Mouse (Mus musculus) midbrain, embryonic 11.5 days (tissue): Measurements from ENCODE around the gene Tmem151a. TPM values are rescaled to one million over a fixed set of nuclear protein-coding genes. Genes with fewer than 3 reads are reported as not detected.
A peak's percentile ranks its signal among the peaks of the same experiment; 100 is the strongest.

Experiments
- ATAC-seq: fragments of 200-750 bp; cut with Nextera tagmentation; 2 replicates; pipeline ENCODE4 v1.8.0; 2017; ENCODE audit warnings: moderate TSS enrichment, moderate library complexity; ENCODE audit not compliant: low FRiP score
- DNase-seq: peaks from one replicate; pipeline ENCODE4 v3.0.0; 2015; ENCODE audit warnings: low spot score; ENCODE audit errors: missing footprints
- H3K27ac ChIP-seq: fragments of 300-500 bp; sonication (generic); 2 replicates; pipeline ENCODE4 v1.5.1; 2014; ENCODE audit warnings: low read depth, low read length
- H3K27me3 ChIP-seq: fragments of 300-500 bp; sonication (generic); 2 replicates; pipeline ENCODE4 v1.6.1; 2014; ENCODE audit warnings: mild to moderate bottlenecking, low read length, moderate library complexity, mixed read lengths; ENCODE audit not compliant: control insufficient read depth, insufficient read depth
- H3K36me3 ChIP-seq: fragments of 300-500 bp; sonication (generic); 2 replicates; pipeline ENCODE4 v1.6.1; 2014; ENCODE audit warnings: mild to moderate bottlenecking, low read length, moderate library complexity, mixed read lengths; ENCODE audit not compliant: control insufficient read depth, insufficient read depth
- H3K4me1 ChIP-seq: fragments of 300-500 bp; sonication (generic); 2 replicates; pipeline ENCODE4 v1.6.1; 2014; ENCODE audit warnings: low read length; ENCODE audit not compliant: control insufficient read depth, insufficient read depth
- H3K4me2 ChIP-seq: fragments of 300-500 bp; sonication (generic); 2 replicates; pipeline ENCODE4 v1.6.1; 2014; ENCODE audit warnings: mild to moderate bottlenecking, moderate library complexity
- H3K4me3 ChIP-seq: fragments of 300-500 bp; sonication (generic); 2 replicates; pipeline ENCODE4 v1.5.1; 2014; ENCODE audit warnings: low read depth, low read length
- H3K9ac ChIP-seq: fragments of 300-500 bp; sonication (generic); 2 replicates; pipeline ENCODE4 v1.6.1; 2014; ENCODE audit warnings: low read length
- H3K9me3 ChIP-seq: fragments of 300-500 bp; sonication (generic); 2 replicates; pipeline ENCODE4 v1.6.1; 2016; ENCODE audit warnings: low read length; ENCODE audit not compliant: control insufficient read depth
- WGBS: fragments of 180-500 bp; shearing (Covaris S2); extraction: QIAGEN DNeasy Blood & Tissue Kit; methylation state at CpG from one replicate; pipeline ENCODE4 v1.1.7; 2014; 5-methylcytosine and 5-hydroxymethylcytosine counted together
- polyA plus RNA-seq: library from polyadenylated mRNA; unstranded; fragments of >200 nt; fragmentation: Nextera tagmentation; extraction: Ambion mirVana; gene quantifications from 2 replicates; pipeline ENCODE4 v1.2.1, GENCODE M21; 2014

Tmem151a gene
- polyA plus RNA-seq, 1 experiment from 2014 or later, result 1.3 TPM

DNA sequence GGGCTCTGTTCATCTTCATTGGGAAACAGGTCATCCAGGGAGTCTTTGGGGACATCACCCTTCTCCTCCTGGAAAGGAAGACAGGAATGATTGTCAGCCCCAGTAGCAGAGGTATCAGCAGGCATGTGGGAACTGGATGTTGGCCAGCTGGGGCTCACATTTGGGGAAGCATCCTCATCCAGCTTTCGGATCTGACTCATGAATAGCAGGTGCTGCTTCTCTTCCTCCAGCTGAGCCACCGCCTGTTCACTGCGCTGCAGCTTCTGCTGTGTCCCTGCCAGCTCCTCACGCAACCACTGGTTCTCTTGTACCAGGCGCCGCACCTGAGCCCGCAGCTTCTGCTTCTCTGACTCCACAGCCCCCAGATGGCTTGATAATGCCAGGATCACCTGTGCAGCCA, 28.5 kb upstream of the Tmem151a start:
- DNase-seq (peak; percentile 66), ATAC-seq (no peak)
- Histone ChIP-seq H3K9me3 (no peaks in the 10 kb centered on the region), H3K4me1 (peaks cover 9% of the 10 kb centered on the region), H3K4me2 (no peak overlapping the region), H3K27me3 (no peaks in the 10 kb centered on the region), H3K9ac (no peak overlapping the region), H3K27ac (no peak overlapping the region), H3K36me3 (peaks cover 18% of the 10 kb centered on the region), H3K4me3 (no peak overlapping the region)
- 96% methylated on average over 7 of the region's 7 CpGs for WGBS

DNA sequence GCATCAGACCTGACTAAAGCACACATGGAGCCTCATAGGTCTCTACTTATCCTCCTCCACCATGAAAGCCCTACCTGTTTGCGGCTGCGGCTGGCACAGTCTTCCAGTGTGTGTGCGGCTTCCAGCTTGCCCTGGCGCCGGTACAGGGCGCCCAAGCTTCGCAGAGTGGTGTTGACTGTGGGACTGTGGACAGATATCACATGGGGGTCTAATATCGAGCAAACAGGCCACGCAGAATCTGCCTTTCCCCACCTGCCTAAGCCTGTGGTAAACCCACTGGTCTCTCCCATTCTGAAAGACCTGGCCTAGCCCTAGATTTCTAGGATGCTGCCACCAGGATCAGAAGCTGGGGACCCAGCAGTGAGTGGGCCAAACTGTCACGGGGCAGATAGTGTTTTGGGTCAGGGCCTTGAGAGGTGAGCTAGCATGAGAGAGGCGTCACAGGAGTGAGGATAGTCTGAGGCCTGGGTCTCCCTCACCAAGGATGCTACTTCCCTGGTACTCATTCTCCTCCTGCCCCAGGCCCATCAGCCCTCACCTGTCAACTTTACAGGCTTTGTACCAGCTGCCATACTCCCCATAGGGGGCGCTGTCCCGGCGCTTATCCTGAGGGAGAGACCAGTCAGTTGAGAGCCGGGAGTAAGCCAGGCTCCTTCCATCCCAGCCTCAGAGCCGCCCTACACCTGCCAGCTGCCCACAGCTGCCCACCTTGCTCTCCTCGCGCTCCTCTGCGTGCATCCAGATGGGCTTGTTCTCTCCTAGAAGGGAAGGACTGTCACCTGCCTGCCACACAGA, 24.5 kb upstream of the Tmem151a start:
- Histone ChIP-seq H3K9me3 (no peaks in the 10 kb centered on the region), H3K4me1 (peaks cover 7% of the 10 kb centered on the region), H3K27me3 (no peaks in the 10 kb centered on the region), H3K36me3 (peaks cover 20% of the 10 kb centered on the region), H3K4me2 (no peak overlapping the region), H3K4me3 (no peak overlapping the region), H3K27ac (no peak overlapping the region), H3K9ac (no peak overlapping the region)
- 75% methylated on average over 19 of the region's 19 CpGs for WGBS
- no peak for ATAC-seq
- DNase-seq, result peak; percentile 78

DNA sequence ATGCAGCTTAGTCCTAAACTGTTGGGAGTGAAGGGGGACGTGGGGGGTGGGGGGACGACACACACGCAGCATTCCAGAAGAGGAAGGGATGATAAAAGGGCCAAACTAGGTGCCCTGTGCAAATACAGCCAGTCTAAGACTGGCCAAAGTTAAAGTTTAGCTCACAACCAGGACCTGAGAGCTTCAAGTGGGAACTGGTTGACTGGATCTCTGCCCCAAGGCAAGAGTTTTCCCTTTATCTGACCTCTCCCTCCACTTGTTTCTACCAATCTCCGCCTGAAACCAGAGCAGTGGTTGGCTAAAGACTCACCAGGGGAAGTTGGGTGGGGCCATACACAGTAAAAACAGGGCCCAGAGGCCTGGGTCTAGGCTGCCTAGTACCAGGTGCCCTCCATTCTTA, 23.4 kb upstream of the Tmem151a start:
- DNase-seq (no peak), ATAC-seq (no peak)
- H3K9ac ChIP-seq, result no peak overlapping the region; the same call in 1 of the 2 replicates
- H3K27me3 ChIP-seq, result no peaks in the 10 kb centered on the region
- peaks cover 7% of the 10 kb centered on the region for H3K4me1 ChIP-seq
- H3K9me3 ChIP-seq, result no peaks in the 10 kb centered on the region
- H3K36me3 ChIP-seq, result peaks cover 24% of the 10 kb centered on the region
- no peak overlapping the region for H3K4me3 ChIP-seq
- H3K27ac ChIP-seq, result no peak overlapping the region
- H3K4me2 ChIP-seq, result no peak overlapping the region
- 71% methylated on average over 4 of the region's 4 CpGs for WGBS

DNA sequence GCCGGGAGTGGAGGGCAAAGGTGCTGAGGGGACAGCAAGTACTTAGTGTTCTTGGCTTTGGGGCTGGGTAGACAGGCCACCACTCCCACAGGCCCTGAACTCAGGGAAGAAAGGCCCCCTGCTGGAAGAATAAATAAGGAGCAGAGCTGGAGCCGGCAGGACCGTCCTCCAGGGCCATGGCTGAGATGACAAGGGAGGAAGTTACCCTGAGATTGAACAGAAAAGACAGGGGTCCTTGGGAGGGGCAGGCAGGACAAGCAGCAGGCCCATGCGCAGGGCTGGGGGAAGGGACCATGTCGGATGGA, 22.9 kb upstream of the Tmem151a start:
- no peak for ATAC-seq
- Histone ChIP-seq H3K27ac (no peak overlapping the region), H3K9me3 (no peaks in the 10 kb centered on the region), H3K4me1 (peaks cover 7% of the 10 kb centered on the region), H3K4me2 (no peak overlapping the region), H3K36me3 (peaks cover 23% of the 10 kb centered on the region), H3K9ac (no peak overlapping the region; the same call in 1 of the 2 replicates), H3K4me3 (no peak overlapping the region), H3K27me3 (no peaks in the 10 kb centered on the region)
- WGBS, result 23% methylated on average over 5 of the region's 5 CpGs
- DNase-seq, result peak; percentile 84

DNA sequence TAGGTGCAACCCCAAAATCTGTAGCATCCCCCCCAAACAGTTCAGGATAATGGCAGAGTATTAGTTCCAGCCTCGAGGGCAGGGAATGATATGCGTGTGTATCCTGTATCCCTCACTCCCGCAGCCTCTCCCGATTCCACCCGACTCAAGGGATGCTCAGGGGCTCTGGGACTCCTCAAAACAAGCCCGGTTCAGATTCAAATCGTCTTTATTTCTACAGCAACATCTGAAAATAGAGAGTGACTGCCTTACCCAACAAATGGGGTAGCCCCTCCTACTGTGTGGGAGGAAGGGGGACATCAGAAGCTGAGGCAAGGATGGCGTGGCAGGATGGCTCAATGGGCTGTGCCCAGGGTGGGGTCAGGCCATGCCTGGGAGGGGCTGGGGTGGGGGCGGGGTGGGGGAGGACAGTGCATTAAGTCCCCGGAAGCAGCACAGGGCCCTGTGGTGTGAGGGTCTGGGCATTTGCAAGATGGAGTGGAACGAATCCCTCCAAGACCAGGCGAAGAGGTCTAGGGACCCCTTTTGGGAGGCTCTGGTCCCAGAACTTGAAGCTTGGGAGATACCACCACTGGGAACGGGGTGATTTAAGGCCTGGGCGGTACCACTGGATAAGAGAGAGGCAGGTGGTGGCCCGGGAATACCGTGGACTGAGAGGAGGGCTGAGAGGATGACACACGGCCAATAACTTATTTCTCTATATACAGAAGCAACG, 22.4 kb upstream of the Tmem151a start:
- Histone ChIP-seq H3K27ac (no peak overlapping the region), H3K27me3 (no peaks in the 10 kb centered on the region), H3K4me3 (no peak overlapping the region), H3K36me3 (peaks cover 26% of the 10 kb centered on the region), H3K4me2 (no peak overlapping the region), H3K4me1 (peaks cover 7% of the 10 kb centered on the region), H3K9ac (no peak overlapping the region), H3K9me3 (no peaks in the 10 kb centered on the region)
- DNase-seq (no peak), ATAC-seq (peak; percentile 10; the same call in 1 of the 2 replicates)
- WGBS, result 76% methylated on average over 17 of the region's 18 CpGs

DNA sequence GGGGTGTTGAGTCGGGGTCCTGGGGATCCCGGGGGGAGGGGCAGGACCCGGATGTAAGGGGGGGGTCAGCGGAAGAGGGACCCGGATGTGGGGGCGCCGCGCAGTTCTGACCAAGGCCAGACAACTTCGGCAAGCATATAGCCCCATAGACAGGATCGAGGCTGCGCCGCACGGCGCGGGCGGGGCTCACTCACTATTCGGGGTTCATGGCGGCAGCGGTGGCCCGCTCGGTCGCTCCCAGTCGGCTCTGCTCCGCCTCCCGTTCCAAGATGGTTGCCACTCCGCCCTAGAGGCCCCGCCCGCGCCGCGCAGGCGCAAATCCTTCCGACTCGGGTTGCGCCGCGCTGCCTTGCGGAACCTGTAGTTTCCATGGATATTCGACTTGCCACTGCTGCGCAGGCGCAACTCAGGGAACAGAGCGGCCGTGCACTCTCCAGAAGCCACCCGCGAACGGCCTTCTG, 21.4 kb upstream of the Tmem151a start, which contains the start of gene Rab1b:
Rab1b (minus strand) TSS at position 342 of the 461 bp plus-strand sequence.
- ATAC-seq (peak; percentile 95), DNase-seq (peak; percentile 100)
- Histone ChIP-seq H3K27ac (peak within 1 kb of the TSS; percentile 85), H3K36me3 (peaks cover 27% of the 10 kb centered on the region), H3K9ac (peak within 1 kb of the TSS; percentile 91), H3K9me3 (no peaks in the 10 kb centered on the region), H3K4me1 (peaks cover 7% of the 10 kb centered on the region), H3K4me3 (peak within 1 kb of the TSS; percentile 79), H3K4me2 (peak within 1 kb of the TSS; percentile 95), H3K27me3 (no peaks in the 10 kb centered on the region)
- WGBS, result under 1% methylated on average over 46 of the region's 46 CpGs

DNA sequence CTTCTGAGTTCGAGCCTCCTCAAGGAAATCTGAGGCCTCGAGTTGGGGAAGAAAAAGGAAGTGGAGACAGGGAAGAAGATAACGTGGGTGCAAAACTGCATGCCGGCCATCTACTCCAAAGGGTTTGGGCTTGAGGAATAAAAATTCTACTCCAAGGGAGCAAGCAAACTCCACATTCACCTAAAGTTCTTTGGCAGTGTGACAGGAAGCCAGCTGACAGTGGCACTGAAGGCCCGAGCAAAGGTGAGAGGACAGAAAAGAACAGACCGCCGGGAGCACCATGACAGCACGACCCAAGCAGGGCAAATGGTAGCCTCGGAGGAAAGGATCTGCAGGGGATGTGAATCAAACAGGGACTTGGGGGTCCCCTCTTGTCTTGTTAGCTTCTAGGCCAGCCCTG, 20.7 kb upstream of the Tmem151a start:
- no peaks in the 10 kb centered on the region for H3K9me3 ChIP-seq
- no peak for ATAC-seq
- peak overlapping the region; percentile 91 for H3K9ac ChIP-seq
- H3K27me3 ChIP-seq, result no peaks in the 10 kb centered on the region
- DNase-seq, result no peak
- peak overlapping the region; percentile 95 for H3K4me2 ChIP-seq
- WGBS, result 26% methylated on average over 9 of the region's 9 CpGs
- H3K4me1 ChIP-seq, result peaks cover 7% of the 10 kb centered on the region
- peak overlapping the region; percentile 79 for H3K4me3 ChIP-seq
- peaks cover 21% of the 10 kb centered on the region for H3K36me3 ChIP-seq
- peak overlapping the region; percentile 85; the same call in 1 of the 2 replicates for H3K27ac ChIP-seq

DNA sequence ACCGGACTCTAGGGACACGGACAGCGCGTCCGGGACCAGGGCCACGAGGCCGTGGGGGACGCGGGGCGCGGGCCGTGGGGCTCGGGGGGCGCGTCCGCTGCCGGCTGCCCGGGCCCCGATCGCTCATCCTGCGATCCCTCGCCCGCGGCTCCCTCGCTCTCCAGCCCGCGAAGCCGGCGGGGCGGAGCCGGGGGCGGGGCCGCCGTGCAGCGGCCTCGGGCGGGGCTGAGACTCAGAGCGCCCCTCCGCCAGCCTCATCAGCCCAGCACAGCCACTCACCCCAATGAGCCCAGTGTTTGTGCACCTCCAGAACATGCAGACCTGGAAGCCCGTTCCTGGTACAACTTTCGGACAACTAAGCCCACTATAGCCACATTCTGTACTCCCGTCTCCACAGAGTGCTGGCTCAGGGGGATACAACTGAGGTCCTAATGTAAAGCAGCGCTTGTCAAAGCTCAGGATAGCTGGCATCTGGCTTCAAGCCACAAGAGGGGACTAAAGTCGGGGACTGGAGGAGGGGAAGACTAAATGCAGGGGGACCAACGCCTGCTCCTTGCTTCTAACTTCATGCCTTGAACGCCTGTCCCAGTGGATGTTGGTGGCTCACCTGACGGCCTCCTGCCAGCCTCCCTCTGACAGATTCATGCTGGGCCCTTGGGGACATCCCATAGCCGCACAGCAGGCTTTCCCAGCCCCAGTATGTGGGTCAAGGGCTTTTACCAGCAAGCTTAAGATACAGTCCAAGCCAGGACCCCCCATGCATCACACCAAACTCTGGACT, 13.2 kb upstream of the Tmem151a start, which contains the start of gene Cnih2:
Cnih2 (minus strand) TSS at position 159 of the 781 bp plus-strand sequence.
- DNase-seq (peak; percentile 98), ATAC-seq (peak; percentile 65)
- Histone ChIP-seq H3K4me1 (peaks cover 48% of the 10 kb centered on the region), H3K4me2 (peak within 1 kb of the TSS; percentile 99), H3K9ac (peak within 1 kb of the TSS; percentile 91), H3K9me3 (no peaks in the 10 kb centered on the region), H3K27ac (peak within 1 kb of the TSS; percentile 68), H3K27me3 (no peaks in the 10 kb centered on the region), H3K36me3 (peaks cover 13% of the 10 kb centered on the region), H3K4me3 (peak within 1 kb of the TSS; percentile 69)
- 3% methylated on average over 46 of the region's 48 CpGs for WGBS
